Mouse (Mus musculus) cerebellum, adult 8-10 months (tissue): Measurements from ENCODE around the gene Gm17026.
"Not testable (repeated sequence)": the region's sequence is repeated elsewhere in the genome, so short reads cannot be mapped to it uniquely, and the experiment has no call there.

Experiments
- DNase-seq: peaks from one replicate; pipeline ENCODE4 v3.0.0; 2022

Gm17026 gene

DNA sequence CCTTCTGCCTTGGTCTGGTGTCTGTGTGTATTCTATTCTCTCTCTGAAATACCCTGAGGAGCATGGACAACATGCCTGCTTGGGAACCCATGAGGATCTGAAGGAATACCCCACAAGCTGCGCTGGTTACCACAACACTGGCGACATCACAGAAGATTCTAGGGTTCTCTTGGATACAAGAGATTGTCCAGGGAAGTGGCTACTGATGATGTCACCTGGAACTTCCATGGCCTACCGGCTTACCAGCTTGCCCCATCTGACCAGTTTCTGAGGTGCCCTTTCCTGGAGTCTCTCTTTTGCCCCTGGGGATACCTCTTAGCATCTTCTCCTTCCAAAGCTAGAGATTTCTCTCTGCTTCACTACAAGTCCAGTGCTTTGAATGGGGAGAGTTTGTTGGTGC, at the start of gene Gm17026:
Gm17026 (minus strand) TSS at position 101 of the 400 bp plus-strand sequence.
- DNase-seq = not testable (repeated sequence)

- not testable (repeated sequence) for DNase-seq
Measured at GRCm38 (mm10) chr14:42297258-42297657, 37.4 kb upstream of the Gm17026 start, which contains the start of gene Gm9611. Gm9611 (minus strand) TSS chr14:42297358.

DNA sequence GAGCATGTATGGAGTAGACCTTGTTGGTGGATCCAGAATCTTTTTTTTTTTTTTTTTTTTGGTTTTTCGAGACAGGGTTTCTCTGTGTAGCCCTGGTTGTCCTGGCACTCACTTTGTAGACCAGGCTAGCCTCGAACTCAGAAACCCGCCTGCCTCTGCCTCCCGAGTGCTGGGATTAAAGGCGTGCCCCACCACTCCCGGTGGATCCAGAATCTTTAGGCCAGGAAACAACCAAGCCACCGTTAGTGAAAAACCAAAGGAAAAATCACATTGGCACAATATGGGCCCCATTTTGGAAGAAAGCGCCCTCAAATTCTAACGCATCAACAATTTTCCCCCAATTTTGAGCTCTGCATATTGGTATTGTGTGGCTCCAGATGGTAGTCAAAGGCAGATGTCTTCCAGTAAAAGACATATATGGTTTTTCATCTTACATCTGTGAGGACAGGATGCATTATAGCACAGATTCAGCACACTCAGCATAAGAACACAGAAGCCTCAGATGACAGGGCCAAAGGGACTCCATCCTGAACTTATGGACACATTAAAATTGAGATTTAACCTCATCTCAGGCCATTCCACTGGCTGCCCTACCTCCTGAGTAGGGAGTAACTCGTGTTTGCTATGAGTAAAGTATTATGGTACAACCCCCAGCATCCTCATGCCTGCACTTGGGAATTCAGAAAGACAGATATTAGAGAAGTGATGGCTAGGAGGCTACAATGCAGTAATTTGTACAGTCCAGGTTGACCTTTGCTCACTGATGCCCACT, 42.9 kb downstream of the Gm17026 start:
- DNase-seq = not testable (repeated sequence)
